Mouse (Mus musculus) hindbrain, embryonic 13.5 days (tissue): ENCODE measurements around the gene Elp4. TPM values are rescaled to one million over a fixed set of nuclear protein-coding genes. Genes with fewer than 3 reads are reported as not detected.
A peak's percentile ranks its signal among the peaks of the same experiment; 100 is the strongest.

Experiments used
- ATAC-seq: fragments of 200-750 bp; cut with Nextera tagmentation; 2 replicates; pipeline ENCODE4 v1.8.0; 2017; ENCODE audit warnings: moderate TSS enrichment; ENCODE audit not compliant: low FRiP score
- H3K27ac ChIP-seq: fragments of 300-500 bp; sonication (generic); 2 replicates; pipeline ENCODE4 v1.5.1; 2015; ENCODE audit warnings: inconsistent platforms, mild to moderate bottlenecking, moderate library complexity
- H3K27me3 ChIP-seq: fragments of 300-500 bp; sonication (generic); 2 replicates; pipeline ENCODE4 v1.6.1; 2015; ENCODE audit warnings: mild to moderate bottlenecking, inconsistent platforms
- H3K36me3 ChIP-seq: fragments of 300-500 bp; sonication (generic); 2 replicates; pipeline ENCODE4 v1.6.1; 2015; ENCODE audit warnings: mild to moderate bottlenecking, inconsistent platforms
- H3K4me1 ChIP-seq: fragments of 300-500 bp; sonication (generic); replicated peaks from 2 replicates; pipeline ENCODE4 v1.6.1; 2015; ENCODE audit warnings: inconsistent platforms
- H3K4me2 ChIP-seq: fragments of 300-500 bp; sonication (generic); 2 replicates; pipeline ENCODE4 v1.6.1; 2015; ENCODE audit warnings: inconsistent platforms, mild to moderate bottlenecking, moderate library complexity
- H3K4me3 ChIP-seq: fragments of 300-500 bp; sonication (generic); 2 replicates; pipeline ENCODE4 v1.5.1; 2015; ENCODE audit warnings: mild to moderate bottlenecking, inconsistent platforms
- H3K9ac ChIP-seq: fragments of 300-500 bp; sonication (generic); 2 replicates; pipeline ENCODE4 v1.6.1; 2015; ENCODE audit warnings: mild to moderate bottlenecking, inconsistent platforms
- H3K9me3 ChIP-seq: fragments of 300-500 bp; sonication (generic); 2 replicates; pipeline ENCODE4 v1.6.1; 2016; ENCODE audit warnings: inconsistent platforms
- whole genome bisulfite sequencing: fragments of 180-500 bp; shearing (Covaris S2); methylation state at CpG from one replicate; pipeline ENCODE4 v1.1.7; 2015; 5-methylcytosine and 5-hydroxymethylcytosine counted together
- polyA plus RNA-seq: library from polyadenylated mRNA; unstranded; fragments of >200 nt; fragmentation: Nextera tagmentation; extraction: Ambion mirVana; gene quantifications from 2 replicates; pipeline ENCODE4 v1.2.1, GENCODE M21; 2015

The Elp4 gene
- polyA plus RNA-seq, 1 experiment from 2014 or later, result 43.0 TPM

DNA sequence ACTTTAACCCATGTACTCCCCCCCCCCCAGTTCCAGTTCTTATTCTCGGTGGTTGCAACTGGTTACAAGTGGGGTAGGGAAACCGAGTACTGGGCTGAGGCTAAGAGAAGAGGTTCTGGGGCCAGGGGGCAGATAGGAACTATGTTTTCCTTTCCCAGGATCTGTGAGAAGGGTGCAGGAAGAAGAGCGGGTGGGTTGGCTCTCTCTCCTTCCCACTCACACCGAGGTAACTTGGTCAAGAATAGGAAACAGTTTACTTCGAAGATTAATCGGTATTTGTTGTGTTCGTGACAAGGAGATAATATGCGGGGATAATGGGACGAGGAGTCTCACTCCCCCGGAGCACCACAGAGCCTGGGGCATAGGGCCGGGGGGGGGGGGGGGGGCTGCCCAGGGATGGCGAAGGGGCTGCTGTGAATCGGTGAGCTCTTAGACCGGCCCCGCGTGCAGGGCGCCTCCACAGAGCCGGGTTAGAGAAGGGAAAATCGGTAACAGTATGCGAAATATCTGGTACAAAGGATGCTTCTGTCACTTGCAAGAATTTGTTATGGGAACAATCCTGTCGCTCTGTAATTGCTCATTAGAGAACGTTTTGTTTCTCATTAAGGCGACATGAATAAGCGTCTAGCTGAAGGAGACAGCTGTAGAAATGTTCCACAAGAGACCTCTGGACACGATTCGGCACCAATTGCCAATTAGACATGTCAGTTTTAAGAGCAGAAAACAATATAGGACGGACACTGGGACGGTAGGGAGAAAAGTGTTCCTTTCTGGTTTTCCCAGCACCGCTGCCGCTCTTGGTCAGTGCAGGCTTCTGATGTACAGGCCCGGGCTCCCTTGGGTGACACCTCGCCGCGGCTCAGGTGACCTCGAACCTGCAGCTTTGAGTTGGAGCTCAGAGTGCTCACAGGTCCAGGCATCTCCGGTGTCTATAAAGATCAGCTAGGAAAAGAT lies 217.7 kb downstream of the Elp4 start:
- ATAC-seq, result no peak
- Histone ChIP-seq H3K9ac (no peak overlapping the region), H3K36me3 (no peaks in the 10 kb centered on the region), H3K9me3 (no peaks in the 10 kb centered on the region), H3K4me2 (peak overlapping the region; percentile 45), H3K4me1 (peaks cover 64% of the 10 kb centered on the region), H3K27ac (0 out of 2 replicates have a peak overlapping the region, but pooled peaks have one; percentile 36), H3K4me3 (no peak overlapping the region), H3K27me3 (peaks cover 77% of the 10 kb centered on the region)
- 4% methylated on average over 36 of the region's 36 CpGs for WGBS

GRCm38 (mm10) chr2:105685651-105686050 lies 218.7 kb downstream of the Elp4 start:
- Histone ChIP-seq H3K4me3 (no peak overlapping the region), H3K9ac (no peak overlapping the region), H3K9me3 (no peaks in the 10 kb centered on the region), H3K27ac (no peak overlapping the region), H3K27me3 (peaks cover 78% of the 10 kb centered on the region), H3K4me2 (no peak overlapping the region), H3K4me1 (peaks cover 68% of the 10 kb centered on the region), H3K36me3 (no peaks in the 10 kb centered on the region)
- 33% methylated on average over 11 of the region's 11 CpGs for WGBS
- no peak for ATAC-seq

DNA sequence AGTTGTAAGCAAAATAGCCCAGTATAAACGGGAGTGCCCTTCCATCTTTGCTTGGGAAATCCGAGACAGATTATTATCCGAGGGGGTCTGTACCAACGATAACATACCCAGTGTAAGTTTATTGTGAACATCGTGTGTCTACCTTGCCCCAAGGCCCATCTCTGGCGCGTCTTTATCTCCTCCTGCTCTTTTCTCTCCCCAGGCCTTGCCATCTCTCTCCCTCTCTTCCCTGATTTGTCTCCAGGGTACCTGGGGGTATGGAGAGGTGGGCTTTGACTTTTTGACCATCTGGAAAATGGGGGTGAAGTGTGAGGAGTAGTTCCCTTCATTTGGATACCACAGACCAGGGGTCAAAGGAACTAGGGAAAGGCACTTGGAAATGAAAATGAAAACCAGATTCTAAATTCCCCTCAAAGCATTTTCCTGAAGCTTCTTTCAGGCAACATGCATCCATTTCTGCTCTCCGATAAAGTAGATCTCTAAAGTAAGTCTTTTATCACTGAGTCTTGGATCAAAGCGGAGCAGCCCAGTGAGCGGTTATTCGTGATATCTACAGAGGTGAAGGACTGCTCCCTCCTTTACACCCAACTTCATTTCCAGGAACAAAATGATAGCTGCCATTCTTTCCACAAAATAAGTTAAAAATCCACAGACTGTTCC lies 219.2 kb downstream of the Elp4 start:
- Histone ChIP-seq H3K4me1 (peaks cover 67% of the 10 kb centered on the region), H3K9ac (no peak overlapping the region), H3K27me3 (peaks cover 78% of the 10 kb centered on the region), H3K36me3 (no peaks in the 10 kb centered on the region), H3K27ac (no peak overlapping the region), H3K4me2 (0 out of 2 replicates have a peak overlapping the region, but pooled peaks have one; percentile 17), H3K9me3 (no peaks in the 10 kb centered on the region), H3K4me3 (no peak overlapping the region)
- WGBS, result 39% methylated on average over 11 of the region's 11 CpGs
- no peak for ATAC-seq

- no peaks in the 10 kb centered on the region for H3K9me3 ChIP-seq
- WGBS, result 11% methylated on average over 22 of the region's 22 CpGs
- H3K27me3 ChIP-seq, result peaks cover 81% of the 10 kb centered on the region
- no peak overlapping the region for H3K9ac ChIP-seq
- no peak overlapping the region for H3K4me3 ChIP-seq
- no peak for ATAC-seq
- peak overlapping the region; percentile 25; the same call in 1 of the 2 replicates for H3K4me2 ChIP-seq
- H3K36me3 ChIP-seq, result no peaks in the 10 kb centered on the region
- no peak overlapping the region for H3K27ac ChIP-seq
- peaks cover 57% of the 10 kb centered on the region for H3K4me1 ChIP-seq
Measured at GRCm38 (mm10) chr2:105683771-105684410, 220.5 kb downstream of the Elp4 start.

DNA sequence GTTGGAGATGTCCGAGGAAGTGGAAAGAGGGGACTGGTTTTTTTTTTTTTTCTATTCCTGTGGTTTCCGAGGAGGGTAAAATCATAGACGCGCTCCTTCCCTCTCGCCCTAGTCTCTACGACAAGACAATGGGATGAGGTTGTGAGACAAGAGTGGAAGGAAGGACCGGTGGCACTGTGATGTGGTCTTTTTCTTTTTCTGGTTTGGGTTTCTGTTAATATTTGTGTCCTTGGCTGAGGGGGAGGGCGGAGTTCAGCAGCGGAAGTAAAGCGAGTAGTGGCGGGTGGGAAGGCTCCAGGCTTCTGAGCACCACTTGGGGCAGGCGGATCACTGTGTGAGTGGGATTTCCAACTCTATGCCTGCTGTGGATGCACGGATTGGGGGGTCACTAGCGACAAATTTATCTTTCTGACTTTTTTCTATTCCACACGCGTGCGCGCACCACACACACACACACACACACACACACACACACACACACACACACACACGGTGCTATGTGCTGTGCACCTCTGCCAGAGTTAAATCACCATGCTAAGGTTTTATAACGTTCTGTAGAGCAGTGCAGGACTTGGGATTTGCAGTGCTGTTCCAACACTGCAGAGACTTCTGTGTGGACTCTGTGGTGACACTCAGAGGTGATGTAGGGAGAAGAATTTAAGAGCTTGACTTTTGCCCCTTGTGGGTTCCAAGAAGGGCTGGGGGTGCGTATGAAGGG lies 221.6 kb downstream of the Elp4 start:
- WGBS, result 8% methylated on average over 21 of the region's 21 CpGs
- Histone ChIP-seq H3K9ac (peak overlapping the region; percentile 61), H3K36me3 (no peaks in the 10 kb centered on the region), H3K4me3 (peak overlapping the region; percentile 51), H3K4me2 (peak overlapping the region; percentile 50), H3K27ac (no peak overlapping the region), H3K27me3 (peaks cover 80% of the 10 kb centered on the region), H3K9me3 (no peaks in the 10 kb centered on the region), H3K4me1 (peaks cover 47% of the 10 kb centered on the region)
- ATAC-seq, result no peak

- Histone ChIP-seq H3K27me3 (peaks cover 80% of the 10 kb centered on the region), H3K9ac (peak overlapping the region; percentile 61), H3K27ac (peak overlapping the region; percentile 69; the same call in 1 of the 2 replicates), H3K9me3 (no peaks in the 10 kb centered on the region), H3K4me2 (peak overlapping the region; percentile 50), H3K4me3 (peak overlapping the region; percentile 51), H3K4me1 (peaks cover 39% of the 10 kb centered on the region), H3K36me3 (no peaks in the 10 kb centered on the region)
- ATAC-seq, result no peak
- WGBS, result under 1% methylated on average over 23 of the region's 23 CpGs
Measured at GRCm38 (mm10) chr2:105682011-105682501, 222.3 kb downstream of the Elp4 start.

DNA sequence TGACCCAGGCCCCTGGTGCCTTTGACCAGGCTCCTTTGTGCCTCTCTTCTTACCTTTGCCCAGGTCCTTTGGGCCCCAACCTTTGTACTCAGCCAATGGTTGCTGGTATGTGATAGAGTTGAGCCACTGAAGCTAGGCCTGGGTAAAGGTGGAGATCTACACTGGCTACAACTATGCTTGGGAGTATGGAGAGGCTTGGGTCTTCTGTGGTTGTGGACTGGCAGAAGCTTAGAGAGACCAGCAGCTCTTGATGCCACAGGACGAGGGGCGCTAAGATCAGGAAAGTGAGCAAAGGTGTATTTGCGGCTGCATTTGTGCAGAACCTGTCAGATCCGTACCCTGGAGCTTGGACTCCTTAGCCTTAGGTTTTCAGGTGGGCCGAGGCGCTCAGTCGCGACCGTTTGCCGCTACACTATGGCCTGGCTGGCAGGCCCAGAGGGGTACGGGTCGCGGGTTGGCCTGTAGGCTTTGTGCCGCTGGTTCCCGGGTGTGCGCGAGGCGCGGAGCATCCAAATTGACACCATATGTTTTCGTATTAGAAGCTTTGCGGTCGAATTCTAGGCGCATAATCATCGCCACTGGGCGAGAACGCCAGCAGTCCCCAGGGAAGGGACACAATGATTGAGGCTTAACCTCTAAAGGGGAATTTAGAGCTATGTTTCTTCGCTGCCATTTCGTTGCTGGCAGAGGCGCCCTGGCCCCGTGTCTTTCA lies 223.2 kb downstream of the Elp4 start:
- no peak; the same call in 1 of the 2 replicates for ATAC-seq
- Histone ChIP-seq H3K27ac (peak overlapping the region; percentile 69), H3K9me3 (no peaks in the 10 kb centered on the region), H3K4me1 (peaks cover 35% of the 10 kb centered on the region), H3K27me3 (peaks cover 81% of the 10 kb centered on the region), H3K36me3 (no peaks in the 10 kb centered on the region), H3K9ac (peak overlapping the region; percentile 61), H3K4me3 (peak overlapping the region; percentile 51), H3K4me2 (peak overlapping the region; percentile 50)
- WGBS, result 3% methylated on average over 30 of the region's 30 CpGs

GRCm38 (mm10) chr2:105680146-105680998 lies 224.0 kb downstream of the Elp4 start:
- Histone ChIP-seq H3K27ac (peak overlapping the region; percentile 69), H3K9ac (peak overlapping the region; percentile 61), H3K9me3 (no peaks in the 10 kb centered on the region), H3K27me3 (peaks cover 78% of the 10 kb centered on the region), H3K36me3 (no peaks in the 10 kb centered on the region), H3K4me2 (peak overlapping the region; percentile 50), H3K4me3 (peak overlapping the region; percentile 51), H3K4me1 (peaks cover 38% of the 10 kb centered on the region)
- ATAC-seq, result peak; percentile 67
- 3% methylated on average over 24 of the region's 24 CpGs for WGBS

GRCm38 (mm10) chr2:105679331-105679730 lies 225.0 kb downstream of the Elp4 start:
- ATAC-seq, result no peak
- Histone ChIP-seq H3K36me3 (no peaks in the 10 kb centered on the region), H3K27me3 (peaks cover 80% of the 10 kb centered on the region), H3K9ac (peak overlapping the region; percentile 43), H3K27ac (peak overlapping the region; percentile 23; the same call in 1 of the 2 replicates), H3K4me2 (peak overlapping the region; percentile 50), H3K4me3 (peak overlapping the region; percentile 51), H3K9me3 (no peaks in the 10 kb centered on the region), H3K4me1 (peaks cover 47% of the 10 kb centered on the region)
- WGBS, result 5% methylated on average over 2 of the region's 2 CpGs

DNA sequence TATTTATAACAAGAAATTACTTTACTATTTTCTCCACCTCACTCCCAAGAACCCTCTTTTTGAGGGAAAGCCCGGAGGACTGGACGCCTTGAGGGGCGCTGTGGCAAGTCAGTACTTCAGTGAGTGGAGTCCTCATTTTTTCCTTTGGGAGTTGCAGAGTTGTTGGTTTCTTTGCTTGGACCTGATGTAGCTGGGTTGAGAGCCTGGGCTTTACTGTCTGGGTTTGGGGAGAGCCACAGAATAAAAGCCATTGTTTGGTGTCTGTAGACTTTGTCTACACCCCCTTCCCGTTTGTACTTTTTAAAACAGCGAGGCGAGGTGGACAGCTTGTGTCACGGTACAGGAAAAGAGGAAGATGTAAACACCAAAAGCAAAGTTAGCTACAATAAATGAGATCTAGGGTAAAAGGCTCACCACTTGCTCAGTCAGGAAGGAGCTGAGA lies 225.5 kb downstream of the Elp4 start:
- Histone ChIP-seq H3K4me3 (peak overlapping the region; percentile 51), H3K4me1 (peaks cover 52% of the 10 kb centered on the region)

More for the DNA sequence above, 225.5 kb downstream of the Elp4 start:
- H3K36me3 ChIP-seq, result no peaks in the 10 kb centered on the region
- H3K27me3 ChIP-seq, result peaks cover 84% of the 10 kb centered on the region
- no peak for ATAC-seq
- H3K4me2 ChIP-seq, result peak overlapping the region; percentile 50
- H3K9me3 ChIP-seq, result no peaks in the 10 kb centered on the region
- WGBS, result 4% methylated on average over 7 of the region's 7 CpGs
- H3K9ac ChIP-seq, result peak overlapping the region; percentile 46
- 0 out of 2 replicates have a peak overlapping the region, but pooled peaks have one; percentile 23 for H3K27ac ChIP-seq
